Mouse (Mus musculus) frontal cortex, postnatal 36 days (tissue): Measurements from ENCODE around the gene Ovca2.

Experiments used
- DNase-seq, 2 experiments: peaks; one replicate each; pipeline ENCODE4 v3.0.0; 2022; ENCODE audit warnings: low spot score in 2 of 2

The Ovca2 gene

DNA sequence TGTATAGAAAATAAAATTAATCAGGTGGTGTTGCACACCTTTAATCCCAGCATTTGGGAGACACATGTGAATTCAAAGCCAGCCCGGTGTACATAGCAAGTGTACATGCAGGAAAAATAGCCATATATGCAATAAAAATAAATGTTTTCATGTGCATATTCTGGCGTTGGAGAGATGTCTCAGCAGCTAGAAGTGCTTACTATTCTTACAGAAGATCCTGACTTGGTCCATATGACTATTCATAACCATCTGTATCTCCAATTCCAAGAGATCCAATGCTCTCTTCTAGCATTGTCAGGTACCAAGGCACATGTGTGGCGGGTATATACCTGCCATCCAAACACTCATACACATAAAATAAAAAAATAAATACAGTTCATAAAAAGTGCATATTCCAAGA lies 52.3 kb downstream of the Ovca2 start:
- no peak for DNase-seq
